Mouse (Mus musculus) CH12.LX (cell line): ENCODE results near the gene Mettl16. TPM values are rescaled to one million over a fixed set of nuclear protein-coding genes. Genes with fewer than 3 reads are reported as not detected.

ENCODE experiments used
- DNase-seq: peaks from one replicate; pipeline ENCODE4 v3.0.0-alpha.2; 2013; ENCODE audit errors: extremely low read depth
- H3K27ac ChIP-seq: 2 replicates; pipeline ENCODE4 v1.5.1; 2012; ENCODE audit warnings: low read depth, mild to moderate bottlenecking, control low read depth, moderate library complexity; ENCODE audit not compliant: insufficient read depth
- H3K27me3 ChIP-seq: replicated peaks from 2 replicates; pipeline ENCODE3; 2012; ENCODE audit warnings: inconsistent platforms
- H3K36me3 ChIP-seq, 2 experiments: replicated peaks in 1 of 2; 2 replicates each; pipeline versions ENCODE3 to v1.6.1; 2012; ENCODE audit warnings: inconsistent platforms in 1 of 2, low read length in 1 of 2, mild to moderate bottlenecking in 1 of 2, mixed read lengths in 1 of 2, moderate library complexity in 1 of 2; ENCODE audit not compliant: control insufficient read depth in 1 of 2, insufficient read depth in 1 of 2
- H3K4me1 ChIP-seq, 2 experiments: 2 replicates each; pipeline ENCODE4 v1.6.1; 2012; ENCODE audit warnings: inconsistent platforms in 1 of 2, moderate library complexity in 1 of 2; ENCODE audit not compliant: insufficient read depth in 2 of 2, control insufficient read depth in 1 of 2
- H3K4me2 ChIP-seq: 2 replicates; pipeline ENCODE4 v1.6.1; 2012; ENCODE audit warnings: low read depth, mild to moderate bottlenecking, control low read depth; ENCODE audit not compliant: poor library complexity, insufficient read depth, severe bottlenecking
- H3K4me3 ChIP-seq, 3 experiments: fragments of 150-350 bp in 1 of 3; sonication (generic) in 1 of 3; replicated peaks in 1 of 3; 2 replicates each; pipeline versions ENCODE3 to v1.5.1; 2011 to 2012; ENCODE audit warnings: low read depth in 2 of 3, low read length in 2 of 3, mild to moderate bottlenecking in 2 of 3, moderate library complexity in 2 of 3, control low read depth in 1 of 3, improper control_type of control experiment in 1 of 3, inconsistent platforms in 1 of 3, mixed read lengths in 1 of 3; ENCODE audit not compliant: poor library complexity in 1 of 3
- H3K79me2 ChIP-seq: replicated peaks from 2 replicates; pipeline ENCODE4 v1.6.1; 2012; ENCODE audit warnings: mild to moderate bottlenecking, moderate library complexity; ENCODE audit not compliant: control insufficient read depth, poor library complexity, insufficient read depth, severe bottlenecking; ENCODE audit errors: extremely low read depth
- H3K9ac ChIP-seq: 2 replicates; pipeline ENCODE4 v1.6.1; 2012; ENCODE audit warnings: low read depth, mild to moderate bottlenecking, control low read depth, moderate library complexity; ENCODE audit not compliant: insufficient read depth
- H3K9me3 ChIP-seq: replicated peaks from 2 replicates; pipeline ENCODE3; 2012; ENCODE audit warnings: low read length, inconsistent platforms, mixed read lengths
- BHLHE40 ChIP-seq: IDR thresholded peaks from 2 replicates; pipeline ENCODE4 v1.6.1; 2011; ENCODE audit warnings: mild to moderate bottlenecking, low read depth, low read length, improper control_type of control experiment
- CHD2 ChIP-seq: IDR thresholded peaks from 2 replicates; pipeline ENCODE4 v1.6.1; 2011; ENCODE audit warnings: low read length, improper control_type of control experiment
- E2F4 ChIP-seq: IDR thresholded peaks from 2 replicates; pipeline ENCODE4 v1.6.1; 2011; ENCODE audit warnings: low read depth, low read length, improper control_type of control experiment; ENCODE audit not compliant: insufficient replicate concordance
- EP300 ChIP-seq: IDR thresholded peaks from 2 replicates; pipeline ENCODE4 v1.6.1; 2011; ENCODE audit warnings: low read length, improper control_type of control experiment
- HCFC1 ChIP-seq: IDR thresholded peaks from 2 replicates; pipeline ENCODE4 v1.6.1; 2012; ENCODE audit warnings: low read depth, mild to moderate bottlenecking, inconsistent platforms, low read length, improper control_type of control experiment
- JUN ChIP-seq: IDR thresholded peaks from 2 replicates; pipeline ENCODE4 v1.6.1; 2011; ENCODE audit warnings: low read depth, mild to moderate bottlenecking, low read length, improper control_type of control experiment, moderate library complexity; ENCODE audit not compliant: insufficient read depth
- JUND ChIP-seq: conservative IDR thresholded peaks from 2 replicates; pipeline ENCODE4 v1.6.1; 2011; ENCODE audit warnings: low read depth, low read length, improper control_type of control experiment
- KAT2A ChIP-seq: IDR thresholded peaks from 2 replicates; pipeline ENCODE4 v1.6.1; 2012; ENCODE audit warnings: low read length, improper control_type of control experiment, inconsistent platforms; ENCODE audit not compliant: insufficient replicate concordance
- MAX ChIP-seq: IDR thresholded peaks from 2 replicates; pipeline ENCODE4 v1.6.1; 2011; ENCODE audit warnings: low read length, improper control_type of control experiment
- MAZ ChIP-seq: IDR thresholded peaks from 2 replicates; pipeline ENCODE4 v1.6.1; 2012; ENCODE audit warnings: low read depth, mild to moderate bottlenecking, inconsistent platforms, low read length, improper control_type of control experiment, moderate library complexity
- MXI1 ChIP-seq: IDR thresholded peaks from 2 replicates; pipeline ENCODE4 v1.6.1; 2011; ENCODE audit warnings: mild to moderate bottlenecking, low read depth, low read length, improper control_type of control experiment
- NELFE ChIP-seq: IDR thresholded peaks from 2 replicates; pipeline ENCODE4 v1.6.1; 2011; ENCODE audit warnings: low read depth, low read length, improper control_type of control experiment
- NRF1 ChIP-seq: IDR thresholded peaks from 2 replicates; pipeline ENCODE4 v1.6.1; 2014; ENCODE audit warnings: low read depth, mild to moderate bottlenecking, inconsistent platforms, low read length, improper control_type of control experiment, moderate library complexity
- POLR2AphosphoS2 ChIP-seq: IDR thresholded peaks from 2 replicates; pipeline ENCODE4 v1.6.1; 2011; ENCODE audit warnings: low read depth, low read length, improper control_type of control experiment
- SIN3A ChIP-seq: IDR thresholded peaks from 2 replicates; pipeline ENCODE4 v1.6.1; 2012; ENCODE audit warnings: low read length, improper control_type of control experiment, inconsistent platforms
- SMC3 ChIP-seq: IDR thresholded peaks from 2 replicates; pipeline ENCODE4 v1.6.1; 2011; ENCODE audit warnings: low read depth, low read length, improper control_type of control experiment
- TCF12 ChIP-seq: IDR thresholded peaks from 2 replicates; pipeline ENCODE4 v1.6.1; 2014; ENCODE audit warnings: low read depth, mild to moderate bottlenecking, inconsistent platforms, low read length, improper control_type of control experiment
- USF2 ChIP-seq: conservative IDR thresholded peaks from 2 replicates; pipeline ENCODE4 v1.6.1; 2011; ENCODE audit warnings: low read depth, low read length, improper control_type of control experiment
- ZC3H11A ChIP-seq: IDR thresholded peaks from 2 replicates; pipeline ENCODE4 v1.6.1; 2012; ENCODE audit warnings: low read depth, mild to moderate bottlenecking, inconsistent platforms, low read length, improper control_type of control experiment
- ZNF384 ChIP-seq: IDR thresholded peaks from 2 replicates; pipeline ENCODE4 v1.6.1; 2012; ENCODE audit warnings: low read depth, low read length, improper control_type of control experiment, inconsistent platforms
- dilution Hi-C: fragments of 300-500 bp; cut with MboI; formaldehyde crosslinking; loops from 2 replicates; pipeline ENCODE4 v1.14.3; 2020; ENCODE audit warnings: low sequenced_read_pairs; ENCODE audit not compliant: extremely low pct_unique_long_range_greater_than_20kb, extremely low pct_ligation_motif_present
- in situ Hi-C: fragments of 300-500 bp; cut with MboI; formaldehyde crosslinking; loops from 3 replicates; pipeline ENCODE4 v1.14.3; 2019; ENCODE audit warnings: low sequenced_read_pairs, low pct_ligation_motif_present, low pct_unique_long_range_greater_than_20kb, mixed read lengths
- polyA plus RNA-seq: library from polyadenylated mRNA; unstranded; fragments of >175 nt; gene quantifications from 2 replicates; pipeline ENCODE4 v1.2.1, GENCODE M21; 2012; ENCODE audit warnings: low read depth; ENCODE audit not compliant: insufficient read length
- total RNA-seq, 2 experiments: library from RNA; depleted of rRNA; stranded (reverse); fragments of 300-350 nt in 1 of 2; fragments of >200 nt in 1 of 2; gene quantifications; 2 replicates each; pipeline ENCODE4 v1.2.3; 2012 to 2014

The Mettl16 gene
- total and polyA plus RNA-seq, 3 experiments = 79.3 to 119 (median 80.0) TPM

- H3K79me2 ChIP-seq = no peaks in the 10 kb centered on the region
- H3K27ac ChIP-seq = no peak overlapping the region
- H3K4me3 ChIP-seq = no peak overlapping the region
- peaks cover 16 to 48% of the 10 kb centered on the region in 2 experiments for H3K36me3 ChIP-seq
- peaks cover 17 to 52% of the 10 kb centered on the region in 2 experiments for H3K4me1 ChIP-seq
- dilution Hi-C loops (no loop called here), in situ Hi-C loops (loop anchor here (5.0 to 25.0 kb wide), 2 partner anchors 179 to 439 kb away; partner anchors contain the start of gene Cluh)
- no peak for DNase-seq
- no peak overlapping the region for H3K9ac ChIP-seq
- no peaks in the 10 kb centered on the region for H3K27me3 ChIP-seq
- no peaks in the 10 kb centered on the region for H3K9me3 ChIP-seq
- TF ChIP-seq POLR2AphosphoS2 (no peak), MAZ (no peak), KAT2A (no peak), JUN (no peak), E2F4 (no peak), NRF1 (no peak), EP300 (no peak), NELFE (no peak), JUND (no peak), SIN3A (no peak), BHLHE40 (no peak), SMC3 (no peak), ZNF384 (no peak), MXI1 (no peak), MAX (no peak), HCFC1 (no peak), CHD2 (no peak), TCF12 (no peak), ZC3H11A (no peak)
- H3K4me2 ChIP-seq = no peak overlapping the region
Observed at GRCm38 (mm10) chr11:74826151-74826550, 55.5 kb downstream of the Mettl16 start.

- peak overlapping the region; percentile 7; the same call in 1 of the 2 replicates for H3K27ac ChIP-seq
- peaks cover 12 to 43% of the 10 kb centered on the region in 2 experiments for H3K36me3 ChIP-seq
- DNase-seq = no peak
- TF ChIP-seq POLR2AphosphoS2 = peak; percentile 62
- TF ChIP-seq USF2 = no peak
- dilution Hi-C loops (no loop called here), in situ Hi-C loops (loop anchor here (5.0 to 25.0 kb wide), 2 partner anchors 179 to 439 kb away; partner anchors contain the start of gene Cluh)
- H3K4me1 ChIP-seq = peaks cover 17 to 52% of the 10 kb centered on the region in 2 experiments
- no peaks in the 10 kb centered on the region for H3K9me3 ChIP-seq
- no peaks in the 10 kb centered on the region for H3K27me3 ChIP-seq
- H3K4me3 ChIP-seq = no peak overlapping the region
- no peak overlapping the region for H3K4me2 ChIP-seq
- H3K9ac ChIP-seq = no peak overlapping the region
- no peaks in the 10 kb centered on the region for H3K79me2 ChIP-seq
Observed at GRCm38 (mm10) chr11:74826702-74827101, 56.1 kb downstream of the Mettl16 start.
